Mouse (Mus musculus) G1E-ER4 (cell line): Measurements from ENCODE around the gene Adamts12. TPM values are rescaled to one million over a fixed set of nuclear protein-coding genes. Genes with fewer than 3 reads are reported as not detected.

Experiments
- GATA1 ChIP-seq: IDR thresholded peaks from one replicate; pipeline ENCODE4 v1.8.0; 2012; ENCODE audit warnings: low read length, inconsistent platforms
- polyA plus RNA-seq: library from polyadenylated mRNA; stranded (reverse); fragments of >175 nt; gene quantifications from 2 replicates; pipeline ENCODE4 v1.2.3, GENCODE M21; 2012

Gene Adamts12
- not detected in 2 replicates for polyA plus RNA-seq

- no peak for TF ChIP-seq GATA1
Observed at GRCm38 (mm10) chr15:11064558-11065411, at the start of gene Adamts12. TSS of gene Adamts12 (plus strand) at chr15:11064790.

GRCm38 (mm10) chr15:11014931-11015330, 49.7 kb upstream of the Adamts12 start:
- TF ChIP-seq GATA1, result no peak

- no peak for TF ChIP-seq GATA1
Observed at GRCm38 (mm10) chr15:11026801-11027561, 37.6 kb upstream of the Adamts12 start.

GRCm38 (mm10) chr15:11030188-11030587, 34.4 kb upstream of the Adamts12 start:
- no peak for TF ChIP-seq GATA1

GRCm38 (mm10) chr15:11035947-11036474, 28.6 kb upstream of the Adamts12 start:
- TF ChIP-seq GATA1, result no peak

- TF ChIP-seq GATA1, result no peak
Observed at GRCm38 (mm10) chr15:11036535-11037375, 27.8 kb upstream of the Adamts12 start.

GRCm38 (mm10) chr15:11037376-11037695, 27.3 kb upstream of the Adamts12 start:
- no peak for TF ChIP-seq GATA1

GRCm38 (mm10) chr15:11037711-11038110, 26.9 kb upstream of the Adamts12 start, which contains the start of gene Rxfp3:
TSS of gene Rxfp3 (minus strand) at chr15:11037991.
- no peak for TF ChIP-seq GATA1

GRCm38 (mm10) chr15:11038476-11038875, 26.1 kb upstream of the Adamts12 start:
- TF ChIP-seq GATA1, result no peak

- TF ChIP-seq GATA1, result no peak
Observed at GRCm38 (mm10) chr15:11040067-11040466, 24.5 kb upstream of the Adamts12 start.

- no peak for TF ChIP-seq GATA1
Observed at GRCm38 (mm10) chr15:11041229-11041628, 23.4 kb upstream of the Adamts12 start.

- no peak for TF ChIP-seq GATA1
Observed at GRCm38 (mm10) chr15:11042828-11043227, 21.8 kb upstream of the Adamts12 start.

GRCm38 (mm10) chr15:11053678-11054439, 10.7 kb upstream of the Adamts12 start:
- TF ChIP-seq GATA1, result no peak

GRCm38 (mm10) chr15:11054440-11055080, 10.0 kb upstream of the Adamts12 start:
- TF ChIP-seq GATA1, result no peak

- no peak for TF ChIP-seq GATA1
Observed at GRCm38 (mm10) chr15:11062903-11063302, 1.7 kb upstream of the Adamts12 start.
